Mouse (Mus musculus): Measurements from ENCODE around the gene Mdga1. TPM values are rescaled to one million over a fixed set of nuclear protein-coding genes. Genes with fewer than 3 reads are reported as not detected.

The Mdga1 gene
- polyA plus RNA-seq, 1 experiment from 2014 or later: 5.8 TPM

DNA sequence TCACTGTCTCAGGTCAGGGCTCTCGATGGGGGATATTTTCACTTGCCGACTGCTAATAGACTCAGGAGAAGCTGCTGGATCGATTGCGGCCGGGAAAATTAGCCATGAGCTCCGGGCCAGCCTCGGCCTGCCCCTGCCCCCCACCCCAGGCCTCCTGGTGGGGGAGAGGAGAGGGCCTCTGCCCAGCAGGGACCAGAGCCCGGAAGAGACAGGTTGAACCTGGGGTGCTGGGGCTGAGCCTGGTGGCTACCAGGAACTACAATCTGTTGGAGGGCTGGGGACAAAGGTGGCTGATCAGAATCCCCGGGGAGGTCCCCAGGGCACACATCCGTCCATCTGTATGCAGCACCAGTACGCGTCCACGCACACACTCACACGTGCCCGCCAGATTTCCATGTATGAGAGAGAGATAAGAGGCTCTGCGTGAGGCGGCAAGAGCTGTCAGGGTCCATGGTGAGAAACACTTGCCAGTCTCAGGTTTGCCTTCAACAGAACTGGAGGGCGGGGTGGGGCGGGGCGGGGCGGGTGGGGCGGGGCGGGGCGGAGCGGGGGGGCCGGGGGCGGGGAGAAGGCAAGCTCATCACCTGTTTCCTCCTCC lies 95.7 kb downstream of the Mdga1 start:
- Histone ChIP-seq H3K36me3 (no peaks in the 10 kb centered on the region), H3K4me1 (peaks cover 17% of the 10 kb centered on the region), H3K4me2 (no peak overlapping the region), H3K27ac (peak overlapping the region; percentile 22; the same call in 1 of the 2 replicates), H3K9ac (no peak overlapping the region), H3K4me3 (no peak overlapping the region), H3K9me3 (no peaks in the 10 kb centered on the region), H3K27me3 (no peaks in the 10 kb centered on the region)
- no peak for ATAC-seq (ENCODE audit: insufficient number of reproducible peaks, low FRiP score, low TSS enrichment, low read depth)
- 13% methylated on average over 27 of the region's 27 CpGs for WGBS

DNA sequence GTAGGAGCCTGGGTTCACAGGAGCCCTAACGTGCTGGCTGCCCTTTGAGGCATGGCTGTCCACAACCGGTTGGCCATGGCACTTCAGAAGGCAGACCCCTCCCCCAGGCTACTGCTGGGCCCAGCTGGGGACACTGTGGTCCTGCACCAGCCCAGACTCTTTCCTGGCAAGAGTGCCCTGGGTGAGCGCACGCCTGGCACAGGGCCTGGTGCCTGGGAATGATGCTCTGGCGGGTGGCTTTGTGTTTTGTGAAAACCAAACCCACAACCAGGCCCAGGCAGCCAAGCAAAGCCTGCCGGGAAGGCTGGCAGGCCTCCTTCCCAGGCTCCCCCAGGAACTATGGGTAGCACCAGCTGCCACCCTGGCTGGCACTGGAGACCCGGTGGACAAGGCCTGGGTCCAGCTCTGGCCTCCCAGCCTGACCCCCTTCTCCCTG lies 96.3 kb downstream of the Mdga1 start:
- Histone ChIP-seq H3K4me3 (no peak overlapping the region), H3K4me2 (no peak overlapping the region), H3K27ac (peak overlapping the region; percentile 22), H3K9me3 (no peaks in the 10 kb centered on the region), H3K9ac (no peak overlapping the region), H3K4me1 (peaks cover 17% of the 10 kb centered on the region), H3K36me3 (no peaks in the 10 kb centered on the region), H3K27me3 (no peaks in the 10 kb centered on the region)
- ATAC-seq (ENCODE audit: insufficient number of reproducible peaks, low FRiP score, low TSS enrichment, low read depth): no peak
- 44% methylated on average over 7 of the region's 7 CpGs for WGBS

DNA sequence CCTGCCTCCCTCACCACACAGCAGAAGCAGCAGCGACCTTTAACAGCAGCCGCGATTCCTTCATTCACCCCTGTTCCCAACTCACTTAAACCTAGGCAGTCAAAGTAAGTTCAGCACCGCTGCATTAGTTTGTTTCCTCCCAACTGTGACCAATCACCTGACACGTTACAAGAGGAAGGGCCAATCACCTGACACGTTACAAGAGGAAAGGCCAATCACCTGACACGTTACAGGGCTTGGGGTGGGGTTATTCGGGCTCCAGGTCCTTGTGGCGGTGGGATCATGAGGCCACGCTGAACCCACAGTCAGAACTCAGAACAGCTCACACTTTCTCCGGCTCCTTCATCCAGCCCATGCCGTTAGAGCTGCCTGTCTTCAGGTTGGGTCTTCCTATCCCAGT lies 99.6 kb downstream of the Mdga1 start:
- peaks cover 17% of the 10 kb centered on the region for H3K4me1 ChIP-seq
- H3K9me3 ChIP-seq: 0 out of 2 replicates have a peak, but pooled peaks cover 6% of the 10 kb centered on the region
- H3K36me3 ChIP-seq: no peaks in the 10 kb centered on the region
- no peaks in the 10 kb centered on the region for H3K27me3 ChIP-seq
- WGBS: 70% methylated on average over 12 of the region's 12 CpGs
- H3K9ac ChIP-seq: no peak overlapping the region
- no peak overlapping the region for H3K4me2 ChIP-seq
- ATAC-seq (ENCODE audit: insufficient number of reproducible peaks, low FRiP score, low TSS enrichment, low read depth): no peak
- H3K4me3 ChIP-seq: no peak overlapping the region
- no peak overlapping the region for H3K27ac ChIP-seq

DNA sequence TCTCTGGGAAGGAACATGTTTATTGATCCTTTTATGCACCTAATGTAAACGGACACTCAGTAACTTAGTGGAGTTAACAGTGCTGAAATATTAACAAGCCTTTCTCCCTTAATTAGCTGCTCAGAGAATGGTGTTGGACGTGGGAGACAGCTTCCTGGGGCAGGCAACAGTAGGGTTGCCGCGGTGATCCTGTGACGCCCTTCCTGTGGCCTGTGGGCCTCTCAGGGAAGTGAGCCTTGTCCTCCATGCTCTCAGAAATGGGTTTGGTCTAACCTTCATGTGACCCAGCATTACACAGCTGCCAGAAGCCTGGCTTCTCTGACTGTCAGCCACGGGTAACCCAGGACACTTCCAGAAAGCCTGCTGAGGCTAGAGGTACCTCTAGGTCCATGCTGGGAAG lies 104.0 kb downstream of the Mdga1 start:
- H3K27me3 ChIP-seq: no peaks in the 10 kb centered on the region
- H3K4me3 ChIP-seq: no peak overlapping the region
- no peak overlapping the region for H3K27ac ChIP-seq
- peaks cover 2% of the 10 kb centered on the region; the same call in 1 of the 2 replicates for H3K4me1 ChIP-seq
- no peak overlapping the region for H3K9ac ChIP-seq
- 0 out of 2 replicates have a peak, but pooled peaks cover 6% of the 10 kb centered on the region for H3K9me3 ChIP-seq
- H3K36me3 ChIP-seq: no peaks in the 10 kb centered on the region
- ATAC-seq (ENCODE audit: insufficient number of reproducible peaks, low FRiP score, low TSS enrichment, low read depth): no peak
- WGBS: 57% methylated on average over 6 of the region's 6 CpGs
- H3K4me2 ChIP-seq: no peak overlapping the region

DNA sequence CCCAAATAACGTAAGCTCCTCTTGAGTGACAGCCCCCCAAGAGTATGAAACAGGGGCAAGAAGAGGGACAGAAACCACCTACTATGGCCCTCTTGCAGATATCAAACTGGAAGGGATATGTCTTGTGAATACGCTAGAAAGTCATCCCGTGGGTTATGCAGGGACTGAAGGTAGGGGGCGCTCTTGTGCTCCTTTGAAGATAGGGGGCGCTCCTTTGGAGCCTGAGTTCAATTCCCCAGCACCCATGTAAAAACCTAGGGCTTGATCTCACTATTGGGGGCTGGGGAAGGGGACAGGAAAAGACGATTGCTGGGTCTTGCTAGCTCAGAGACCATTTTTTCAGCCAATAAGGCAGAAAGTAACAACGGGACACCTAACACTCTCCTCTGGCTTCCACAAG lies 105.4 kb downstream of the Mdga1 start:
- Histone ChIP-seq H3K36me3 (no peaks in the 10 kb centered on the region), H3K4me3 (no peak overlapping the region), H3K27me3 (no peaks in the 10 kb centered on the region), H3K9me3 (0 out of 2 replicates have a peak, but pooled peaks cover 6% of the 10 kb centered on the region), H3K27ac (no peak overlapping the region), H3K4me2 (no peak overlapping the region), H3K9ac (no peak overlapping the region), H3K4me1 (no peaks in the 10 kb centered on the region; the same call in 1 of the 2 replicates)
- 61% methylated on average over 7 of the region's 7 CpGs for WGBS
- no peak for ATAC-seq (ENCODE audit: insufficient number of reproducible peaks, low FRiP score, low TSS enrichment, low read depth)

DNA sequence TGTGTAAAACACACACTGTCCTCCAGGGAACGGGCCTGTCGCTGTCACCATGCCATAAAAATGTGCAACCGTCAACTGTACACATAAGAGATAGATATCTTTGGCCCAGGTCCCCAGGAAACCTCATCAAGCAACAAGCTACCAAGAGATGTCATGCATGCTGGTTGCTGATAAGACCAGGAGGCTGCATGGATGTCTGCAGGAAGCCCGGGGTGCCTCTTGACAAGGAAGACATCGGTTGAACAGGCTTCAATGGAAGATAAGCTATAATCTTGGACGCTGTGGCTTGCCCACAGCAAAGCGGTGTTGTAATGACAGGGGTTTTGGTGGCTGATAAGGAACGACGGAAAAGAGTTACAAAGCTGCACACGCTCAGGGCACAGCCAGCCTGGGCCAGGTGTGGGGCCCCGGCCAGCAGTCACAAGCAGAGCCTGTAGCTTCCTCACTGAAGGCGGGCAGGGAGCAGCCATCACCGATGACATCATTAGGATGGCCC lies 110.1 kb downstream of the Mdga1 start:
- no peaks in the 10 kb centered on the region for H3K27me3 ChIP-seq
- H3K9ac ChIP-seq: no peak overlapping the region
- no peak overlapping the region for H3K27ac ChIP-seq
- H3K4me2 ChIP-seq: no peak overlapping the region
- no peak overlapping the region for H3K4me3 ChIP-seq
- WGBS: 83% methylated on average over 13 of the region's 13 CpGs
- ATAC-seq (ENCODE audit: insufficient number of reproducible peaks, low FRiP score, low TSS enrichment, low read depth): no peak
- peaks cover 8% of the 10 kb centered on the region; the same call in 1 of the 2 replicates for H3K4me1 ChIP-seq
- H3K36me3 ChIP-seq: 0 out of 2 replicates have a peak, but pooled peaks cover 2% of the 10 kb centered on the region
- H3K9me3 ChIP-seq: no peaks in the 10 kb centered on the region

DNA sequence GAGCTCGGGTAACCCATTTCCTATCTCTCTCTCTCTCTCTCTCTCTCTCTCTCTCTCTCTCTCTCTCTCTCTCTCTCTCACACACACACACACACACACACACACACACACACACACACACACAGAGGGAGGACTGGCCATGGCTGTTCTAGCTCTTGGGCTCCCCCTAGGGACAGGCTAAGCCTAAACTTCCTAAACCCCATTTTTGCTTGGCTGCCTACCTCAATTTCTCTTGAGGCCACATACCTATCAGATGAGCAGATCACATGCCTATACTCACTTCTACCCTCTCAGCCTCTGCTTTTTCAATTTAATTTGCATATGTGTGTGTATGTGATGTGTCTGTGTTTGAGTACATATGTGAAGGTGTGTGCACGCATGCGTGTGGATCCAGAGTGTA lies 111.1 kb downstream of the Mdga1 start:
- H3K4me3 ChIP-seq: no peak overlapping the region
- no peak overlapping the region for H3K4me2 ChIP-seq
- H3K9me3 ChIP-seq: no peaks in the 10 kb centered on the region
- no peaks in the 10 kb centered on the region for H3K27me3 ChIP-seq
- peaks cover 8% of the 10 kb centered on the region; the same call in 1 of the 2 replicates for H3K4me1 ChIP-seq
- no peak overlapping the region for H3K27ac ChIP-seq
- 0 out of 2 replicates have a peak, but pooled peaks cover 2% of the 10 kb centered on the region for H3K36me3 ChIP-seq
- H3K9ac ChIP-seq: no peak overlapping the region
- ATAC-seq (ENCODE audit: insufficient number of reproducible peaks, low FRiP score, low TSS enrichment, low read depth): no peak
- WGBS: 93% methylated on average over 3 of the region's 3 CpGs

DNA sequence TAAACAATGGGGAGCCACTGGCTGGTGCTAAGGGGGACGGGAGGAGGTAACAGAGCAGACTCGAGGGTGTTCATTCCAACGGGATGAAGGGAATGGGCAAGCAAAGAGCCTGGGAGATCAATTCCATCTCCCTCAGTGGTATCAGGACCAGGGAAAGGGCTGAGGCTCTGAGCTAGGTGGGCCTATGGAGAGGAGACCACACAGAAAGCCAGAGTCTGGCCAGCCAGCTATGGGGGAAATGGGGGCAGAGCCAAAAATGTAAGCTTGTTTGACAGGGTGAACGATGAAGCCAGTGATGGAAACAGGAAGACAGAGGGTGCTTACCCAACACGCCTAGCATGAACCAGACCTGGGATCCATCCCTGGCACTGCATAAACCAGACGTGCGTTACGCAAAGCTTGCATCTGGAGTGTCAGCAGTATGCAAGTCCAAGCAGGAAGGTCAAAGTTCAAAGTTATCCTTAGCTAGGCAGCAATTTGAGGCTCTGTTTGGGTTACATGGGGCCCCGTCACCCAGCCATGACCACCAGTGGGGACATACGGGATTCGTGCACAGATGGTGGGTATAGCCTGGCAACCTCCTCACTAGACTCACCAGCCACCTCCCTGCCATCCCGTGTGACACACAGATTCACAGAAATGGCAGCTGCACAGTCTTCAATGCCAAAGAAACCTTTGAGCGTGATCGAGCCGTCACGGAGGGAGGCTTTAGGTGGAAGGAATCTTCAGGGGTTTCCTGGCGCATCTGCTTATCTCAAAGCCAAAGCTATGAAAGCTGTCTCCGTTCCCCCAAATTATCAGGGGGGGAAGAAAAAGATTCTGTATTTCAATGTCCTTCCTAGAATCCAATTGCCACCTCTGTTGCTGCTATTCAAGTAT lies 113.9 kb downstream of the Mdga1 start:
- Histone ChIP-seq H3K9ac (no peak overlapping the region), H3K27ac (no peak overlapping the region), H3K27me3 (no peaks in the 10 kb centered on the region), H3K36me3 (0 out of 2 replicates have a peak, but pooled peaks cover 2% of the 10 kb centered on the region), H3K4me3 (no peak overlapping the region), H3K9me3 (no peaks in the 10 kb centered on the region), H3K4me2 (no peak overlapping the region), H3K4me1 (peaks cover 8% of the 10 kb centered on the region; the same call in 1 of the 2 replicates)
- 72% methylated on average over 18 of the region's 18 CpGs for WGBS
- no peak for ATAC-seq (ENCODE audit: insufficient number of reproducible peaks, low FRiP score, low TSS enrichment, low read depth)

DNA sequence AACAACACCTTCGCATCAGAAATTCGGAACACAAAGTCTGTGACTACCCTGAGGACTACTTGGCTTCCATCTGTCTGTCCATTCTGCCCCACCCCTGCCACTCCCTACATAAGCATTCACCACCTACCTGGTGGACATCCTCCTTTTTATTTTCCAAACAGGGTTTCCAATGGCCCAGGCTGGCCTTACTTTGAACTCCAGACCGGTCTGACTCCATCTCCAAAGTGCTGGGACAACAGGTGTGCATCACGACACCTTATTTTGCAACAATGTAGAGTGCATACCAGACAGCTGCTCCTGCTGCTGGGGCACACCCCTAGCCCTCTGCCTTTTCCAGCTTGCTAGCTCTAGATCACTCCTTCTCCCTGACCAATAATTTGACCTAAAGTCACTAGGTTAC lies 115.1 kb downstream of the Mdga1 start:
- no peak overlapping the region for H3K4me2 ChIP-seq
- 89% methylated on average over 4 of the region's 4 CpGs for WGBS
- no peak overlapping the region for H3K9ac ChIP-seq

DNA sequence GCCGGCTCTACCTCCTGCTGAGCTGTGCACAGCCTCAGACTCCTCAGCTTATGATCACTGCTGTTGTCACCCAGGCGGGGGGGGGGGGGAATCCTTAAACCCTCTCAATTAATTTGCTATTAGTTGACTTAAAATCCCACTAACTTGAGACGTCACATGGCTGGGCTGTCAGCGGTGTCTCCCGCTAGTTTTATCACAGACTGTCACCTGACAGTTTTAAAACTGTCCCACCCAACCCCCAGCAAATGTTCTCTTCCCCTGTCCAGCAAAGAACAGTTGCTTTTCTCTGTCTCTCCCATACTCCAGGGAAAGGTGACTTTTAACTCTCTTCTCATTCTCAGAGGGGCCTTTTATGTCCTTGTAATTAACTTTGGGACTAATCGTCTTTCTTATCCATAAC lies 115.5 kb downstream of the Mdga1 start:
- no peak overlapping the region for H3K4me2 ChIP-seq
- no peaks in the 10 kb centered on the region for H3K27me3 ChIP-seq
- H3K4me3 ChIP-seq: no peak overlapping the region
- peaks cover 6% of the 10 kb centered on the region; the same call in 1 of the 2 replicates for H3K36me3 ChIP-seq
- no peak for ATAC-seq (ENCODE audit: insufficient number of reproducible peaks, low FRiP score, low TSS enrichment, low read depth)
- no peak overlapping the region for H3K27ac ChIP-seq
- H3K9ac ChIP-seq: no peak overlapping the region
- H3K4me1 ChIP-seq: peaks cover 8% of the 10 kb centered on the region; the same call in 1 of the 2 replicates
- 61% methylated on average over 6 of the region's 6 CpGs for whole genome bisulfite sequencing
- no peaks in the 10 kb centered on the region for H3K9me3 ChIP-seq

More for the DNA sequence above, 115.1 kb downstream of the Mdga1 start:
- Histone ChIP-seq H3K4me3 (no peak overlapping the region), H3K9me3 (no peaks in the 10 kb centered on the region), H3K27me3 (no peaks in the 10 kb centered on the region), H3K36me3 (peaks cover 6% of the 10 kb centered on the region; the same call in 1 of the 2 replicates), H3K4me1 (peaks cover 8% of the 10 kb centered on the region; the same call in 1 of the 2 replicates), H3K27ac (no peak overlapping the region)
- no peak for ATAC-seq (ENCODE audit: insufficient number of reproducible peaks, low FRiP score, low TSS enrichment, low read depth)

DNA sequence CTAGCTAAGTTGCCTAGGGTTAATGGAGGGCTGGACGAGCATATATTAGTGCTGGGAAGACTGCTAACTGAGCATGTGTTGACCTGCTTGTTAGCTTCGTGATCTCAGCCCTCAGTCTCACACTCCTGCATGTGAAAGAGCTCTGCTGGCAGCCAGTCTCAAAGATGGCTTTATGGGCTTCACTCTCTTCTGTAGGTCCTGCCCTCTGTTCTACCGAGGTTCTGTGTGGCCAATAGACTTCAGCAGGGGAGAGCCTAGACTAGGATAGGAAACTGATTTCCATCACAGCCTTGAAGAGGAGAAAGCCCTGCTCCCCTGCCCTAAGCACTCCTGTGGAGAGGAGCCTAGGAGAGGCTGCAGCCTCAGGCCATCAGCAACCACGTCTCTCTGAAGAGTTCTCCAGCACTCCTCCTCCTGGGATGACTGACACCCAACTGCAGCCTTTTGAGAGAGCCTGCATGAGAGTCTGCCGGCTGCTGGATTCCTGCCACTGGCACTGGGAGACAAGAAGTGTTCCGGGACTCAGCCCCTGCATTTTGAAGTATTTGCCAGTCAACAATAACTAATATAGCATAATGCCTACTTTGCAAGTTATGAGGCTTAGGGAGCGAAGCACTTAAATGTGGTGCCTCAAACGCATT lies 116.9 kb downstream of the Mdga1 start:
- 39% methylated on average over 8 of the region's 8 CpGs for WGBS
- H3K4me1 ChIP-seq: peaks cover 11% of the 10 kb centered on the region; the same call in 1 of the 2 replicates
- no peak for ATAC-seq (ENCODE audit: insufficient number of reproducible peaks, low FRiP score, low TSS enrichment, low read depth)
- no peak overlapping the region for H3K27ac ChIP-seq
- H3K9me3 ChIP-seq: no peaks in the 10 kb centered on the region
- H3K27me3 ChIP-seq: no peaks in the 10 kb centered on the region
- H3K4me3 ChIP-seq: no peak overlapping the region
- peaks cover 6% of the 10 kb centered on the region; the same call in 1 of the 2 replicates for H3K36me3 ChIP-seq
- no peak overlapping the region for H3K4me2 ChIP-seq
- no peak overlapping the region for H3K9ac ChIP-seq
